Mouse (Mus musculus) midbrain, postnatal 0 days (tissue): Measurements from ENCODE around the gene Hist1h2bn. TPM values are rescaled to one million over a fixed set of nuclear protein-coding genes. Genes with fewer than 3 reads are reported as not detected.
"Not testable (repeated sequence)": the region's sequence is repeated elsewhere in the genome, so short reads cannot be mapped to it uniquely, and the experiment has no call there.

ENCODE experiments used
- ATAC-seq: fragments of 200-750 bp; cut with Nextera tagmentation; 2 replicates; pipeline ENCODE4 v1.8.0; 2017; ENCODE audit warnings: moderate number of reproducible peaks, mild to moderate bottlenecking, moderate TSS enrichment, moderate library complexity; ENCODE audit not compliant: low FRiP score
- DNase-seq: peaks from one replicate; pipeline ENCODE4 v3.0.0-alpha.2; 2015; ENCODE audit warnings: low spot score
- H3K27ac ChIP-seq: fragments of 300-500 bp; sonication (generic); 2 replicates; pipeline ENCODE4 v1.5.1; 2014; ENCODE audit warnings: low read depth, mild to moderate bottlenecking, low read length, mixed read lengths
- H3K27me3 ChIP-seq: fragments of 300-500 bp; sonication (generic); 2 replicates; pipeline ENCODE4 v1.6.1; 2014; ENCODE audit warnings: low read length, control low read depth, mixed read lengths; ENCODE audit not compliant: insufficient read depth
- H3K36me3 ChIP-seq: fragments of 300-500 bp; sonication (generic); 2 replicates; pipeline ENCODE4 v1.6.1; 2014; ENCODE audit warnings: low read length, control low read depth, mixed read lengths; ENCODE audit not compliant: insufficient read depth
- H3K4me1 ChIP-seq: fragments of 300-500 bp; sonication (generic); 2 replicates; pipeline ENCODE4 v1.6.1; 2014; ENCODE audit warnings: mild to moderate bottlenecking, control low read depth, antibody characterized with exemption, low read length, mixed read lengths; ENCODE audit not compliant: insufficient read depth
- H3K4me2 ChIP-seq: fragments of 300-500 bp; sonication (generic); 2 replicates; pipeline ENCODE4 v1.6.1; 2014; ENCODE audit warnings: low read depth, mild to moderate bottlenecking, low read length, mixed read lengths; ENCODE audit not compliant: poor library complexity, severe bottlenecking
- H3K4me3 ChIP-seq: fragments of 300-500 bp; sonication (generic); 2 replicates; pipeline ENCODE4 v1.5.1; 2014; ENCODE audit warnings: low read depth, mild to moderate bottlenecking, low read length, moderate library complexity
- H3K9ac ChIP-seq: fragments of 300-500 bp; sonication (generic); replicated peaks from 2 replicates; pipeline ENCODE4 v1.6.1; 2014; ENCODE audit warnings: mild to moderate bottlenecking, low read length, moderate library complexity, mixed read lengths; ENCODE audit not compliant: poor library complexity, severe bottlenecking
- H3K9me3 ChIP-seq: fragments of 300-500 bp; sonication (generic); 2 replicates; pipeline ENCODE4 v1.6.1; 2016; ENCODE audit warnings: low read length, control low read depth
- CTCF ChIP-seq: IDR thresholded peaks from 2 replicates; pipeline ENCODE4 v1.5.1; 2016; ENCODE audit warnings: antibody characterized with exemption, mild to moderate bottlenecking
- WGBS: fragments of 180-500 bp; shearing (Covaris S2); extraction: QIAGEN DNeasy Blood & Tissue Kit; methylation state at CpG from one replicate; pipeline ENCODE4 v1.1.7; 2014; 5-methylcytosine and 5-hydroxymethylcytosine counted together
- polyA plus RNA-seq: library from polyadenylated mRNA; unstranded; fragments of >200 nt; fragmentation: Nextera tagmentation; extraction: Ambion mirVana; gene quantifications from 2 replicates; pipeline ENCODE4 v1.2.1, GENCODE M21; 2015
- total RNA-seq: library from RNA; depleted of rRNA; stranded (reverse); fragments of >200 nt; gene quantifications from 2 replicates; pipeline ENCODE4 v1.2.3, GENCODE M21; 2014

The Hist1h2bn gene
- total and polyA plus RNA-seq, 2 experiments from 2014 or later, result 326 TPM; not detected in 1

GRCm38 (mm10) chr13:21786189-21786898, 32.4 kb downstream of the Hist1h2bn start:
- peaks cover 4% of the 10 kb centered on the region; the same call in 1 of the 2 replicates for H3K4me1 ChIP-seq
- H3K4me3 ChIP-seq, result peak overlapping the region; percentile 36
- 4% methylated on average over 8 of the region's 8 CpGs for WGBS
- DNase-seq (no peak), ATAC-seq (no peak)
- H3K9ac ChIP-seq, result no peak overlapping the region
- no peak overlapping the region for H3K27ac ChIP-seq
- H3K4me2 ChIP-seq, result peak overlapping the region; percentile 52
- H3K27me3 ChIP-seq, result no peaks in the 10 kb centered on the region
- no peak for TF ChIP-seq CTCF
- no peaks in the 10 kb centered on the region for H3K9me3 ChIP-seq
- H3K36me3 ChIP-seq, result no peaks in the 10 kb centered on the region

- H3K36me3 ChIP-seq, H3K27ac ChIP-seq, H3K27me3 ChIP-seq, H3K9ac ChIP-seq, H3K4me1 ChIP-seq, H3K9me3 ChIP-seq: not testable (repeated sequence)
- Histone ChIP-seq H3K4me2 (peak within 1 kb of the TSS; percentile 52), H3K4me3 (peak within 1 kb of the TSS; percentile 36)
- DNase-seq, result peak; percentile 100
- peak; percentile 94 for ATAC-seq
- 1% methylated on average over 33 of the region's 63 CpGs for WGBS
These were observed 33.1 kb downstream of the Hist1h2bn start, which contains the start of the genes Hist1h2an and Hist1h2bp for GRCm38 (mm10) chr13:21786899-21787629. TSS of gene Hist1h2an (minus strand) at chr13:21787218. TSS of gene Hist1h2bp (plus strand) at chr13:21787461.

- TF ChIP-seq CTCF, result no peak
These were observed 34.1 kb downstream of the Hist1h2bn start for GRCm38 (mm10) chr13:21787760-21788593.

GRCm38 (mm10) chr13:21789925-21790324, 36.0 kb downstream of the Hist1h2bn start:
- 75% methylated on average over 6 of the region's 6 CpGs for WGBS
- Histone ChIP-seq H3K36me3 (no peaks in the 10 kb centered on the region), H3K9me3 (no peaks in the 10 kb centered on the region), H3K4me3 (no peak overlapping the region), H3K4me2 (no peak overlapping the region), H3K4me1 (no peaks in the 10 kb centered on the region), H3K9ac (no peak overlapping the region), H3K27ac (no peak overlapping the region), H3K27me3 (no peaks in the 10 kb centered on the region)
- DNase-seq (no peak), ATAC-seq (no peak)
- TF ChIP-seq CTCF, result no peak

More at GRCm38 (mm10) chr13:21787760-21788593, 34.1 kb downstream of the Hist1h2bn start:
- DNase-seq (no peak), ATAC-seq (peak; percentile 24)
- Histone ChIP-seq H3K27ac (no peak overlapping the region), H3K9ac (no peak overlapping the region), H3K9me3 (no peaks in the 10 kb centered on the region), H3K4me1 (peaks cover 4% of the 10 kb centered on the region; the same call in 1 of the 2 replicates), H3K4me3 (peak overlapping the region; percentile 36), H3K27me3 (no peaks in the 10 kb centered on the region), H3K4me2 (peak overlapping the region; percentile 52), H3K36me3 (no peaks in the 10 kb centered on the region)
- 14% methylated on average over 13 of the region's 21 CpGs for WGBS

- Histone ChIP-seq H3K4me2 (peak overlapping the region; percentile 29), H3K27me3 (no peaks in the 10 kb centered on the region), H3K36me3 (no peaks in the 10 kb centered on the region), H3K4me1 (no peaks in the 10 kb centered on the region), H3K27ac (no peak overlapping the region), H3K9me3 (no peaks in the 10 kb centered on the region), H3K4me3 (no peak overlapping the region), H3K9ac (peak overlapping the region; percentile 36; the same call in 1 of the 2 replicates)
- no peak for DNase-seq
- no peak for ATAC-seq
- no peak for TF ChIP-seq CTCF
- WGBS, result 6% methylated on average over 16 of the region's 18 CpGs
These were observed 36.8 kb downstream of the Hist1h2bn start for GRCm38 (mm10) chr13:21790601-21791283.
